Mouse (Mus musculus) CH12.LX (cell line): Measurements from ENCODE around the gene Per1. TPM values are rescaled to one million over a fixed set of nuclear protein-coding genes. Genes with fewer than 3 reads are reported as not detected.
A peak's percentile ranks its signal among the peaks of the same experiment; 100 is the strongest.

Experiments
- DNase-seq: peaks from one replicate; pipeline ENCODE4 v3.0.0-alpha.2; 2013; ENCODE audit errors: extremely low read depth
- H3K27ac ChIP-seq: 2 replicates; pipeline ENCODE4 v1.5.1; 2012; ENCODE audit warnings: low read depth, mild to moderate bottlenecking, control low read depth, moderate library complexity; ENCODE audit not compliant: insufficient read depth
- H3K27me3 ChIP-seq: replicated peaks from 2 replicates; pipeline ENCODE3; 2012; ENCODE audit warnings: inconsistent platforms
- H3K36me3 ChIP-seq, 2 experiments: replicated peaks in 1 of 2; 2 replicates each; pipeline versions ENCODE3 to v1.6.1; 2012; ENCODE audit warnings: inconsistent platforms in 1 of 2, low read length in 1 of 2, mild to moderate bottlenecking in 1 of 2, mixed read lengths in 1 of 2, moderate library complexity in 1 of 2; ENCODE audit not compliant: control insufficient read depth in 1 of 2, insufficient read depth in 1 of 2
- H3K4me1 ChIP-seq, 2 experiments: 2 replicates each; pipeline ENCODE4 v1.6.1; 2012; ENCODE audit warnings: inconsistent platforms in 1 of 2, moderate library complexity in 1 of 2; ENCODE audit not compliant: insufficient read depth in 2 of 2, control insufficient read depth in 1 of 2
- H3K4me2 ChIP-seq: 2 replicates; pipeline ENCODE4 v1.6.1; 2012; ENCODE audit warnings: low read depth, mild to moderate bottlenecking, control low read depth; ENCODE audit not compliant: poor library complexity, insufficient read depth, severe bottlenecking
- H3K4me3 ChIP-seq, 3 experiments: fragments of 150-350 bp in 1 of 3; sonication (generic) in 1 of 3; replicated peaks in 1 of 3; 2 replicates each; pipeline versions ENCODE3 to v1.5.1; 2011 to 2012; ENCODE audit warnings: low read depth in 2 of 3, low read length in 2 of 3, mild to moderate bottlenecking in 2 of 3, moderate library complexity in 2 of 3, control low read depth in 1 of 3, improper control_type of control experiment in 1 of 3, inconsistent platforms in 1 of 3, mixed read lengths in 1 of 3; ENCODE audit not compliant: poor library complexity in 1 of 3
- H3K79me2 ChIP-seq: replicated peaks from 2 replicates; pipeline ENCODE4 v1.6.1; 2012; ENCODE audit warnings: mild to moderate bottlenecking, moderate library complexity; ENCODE audit not compliant: control insufficient read depth, poor library complexity, insufficient read depth, severe bottlenecking; ENCODE audit errors: extremely low read depth
- H3K9ac ChIP-seq: 2 replicates; pipeline ENCODE4 v1.6.1; 2012; ENCODE audit warnings: low read depth, mild to moderate bottlenecking, control low read depth, moderate library complexity; ENCODE audit not compliant: insufficient read depth
- H3K9me3 ChIP-seq: replicated peaks from 2 replicates; pipeline ENCODE3; 2012; ENCODE audit warnings: low read length, inconsistent platforms, mixed read lengths
- BHLHE40 ChIP-seq: IDR thresholded peaks from 2 replicates; pipeline ENCODE4 v1.6.1; 2011; ENCODE audit warnings: mild to moderate bottlenecking, low read depth, low read length, improper control_type of control experiment
- CHD1 ChIP-seq: IDR thresholded peaks from 2 replicates; pipeline ENCODE4 v1.6.1; 2012; ENCODE audit warnings: low read depth, low read length, improper control_type of control experiment, inconsistent platforms
- CHD2 ChIP-seq: IDR thresholded peaks from 2 replicates; pipeline ENCODE4 v1.6.1; 2011; ENCODE audit warnings: low read length, improper control_type of control experiment
- CTCF ChIP-seq, 2 experiments: IDR thresholded peaks in 1 of 2; conservative IDR thresholded peaks in 1 of 2; 2 replicates each; pipeline ENCODE4 v1.5.1; 2011 to 2012; ENCODE audit warnings: low read depth in 2 of 2, low read length in 2 of 2, improper control_type of control experiment in 1 of 2, inconsistent platforms in 1 of 2, mild to moderate bottlenecking in 1 of 2, moderate library complexity in 1 of 2
- E2F4 ChIP-seq: IDR thresholded peaks from 2 replicates; pipeline ENCODE4 v1.6.1; 2011; ENCODE audit warnings: low read depth, low read length, improper control_type of control experiment; ENCODE audit not compliant: insufficient replicate concordance
- ELF1 ChIP-seq: IDR thresholded peaks from 2 replicates; pipeline ENCODE4 v1.6.1; 2014; ENCODE audit warnings: low read depth, mild to moderate bottlenecking, inconsistent platforms, low read length, improper control_type of control experiment
- EP300 ChIP-seq: IDR thresholded peaks from 2 replicates; pipeline ENCODE4 v1.6.1; 2011; ENCODE audit warnings: low read length, improper control_type of control experiment
- ETS1 ChIP-seq: conservative IDR thresholded peaks from 2 replicates; pipeline ENCODE4 v1.6.1; 2012; ENCODE audit warnings: low read depth, mild to moderate bottlenecking, inconsistent platforms, low read length, improper control_type of control experiment, moderate library complexity
- GABPA ChIP-seq: IDR thresholded peaks from 2 replicates; pipeline ENCODE4 v1.6.1; 2012; ENCODE audit warnings: low read depth, low read length, improper control_type of control experiment, inconsistent platforms; ENCODE audit not compliant: insufficient replicate concordance
- HCFC1 ChIP-seq: IDR thresholded peaks from 2 replicates; pipeline ENCODE4 v1.6.1; 2012; ENCODE audit warnings: low read depth, mild to moderate bottlenecking, inconsistent platforms, low read length, improper control_type of control experiment
- IRF4 ChIP-seq: IDR thresholded peaks from 2 replicates; pipeline ENCODE4 v1.6.1; 2014; ENCODE audit warnings: low read depth, mild to moderate bottlenecking, inconsistent platforms, low read length, improper control_type of control experiment
- JUN ChIP-seq: IDR thresholded peaks from 2 replicates; pipeline ENCODE4 v1.6.1; 2011; ENCODE audit warnings: low read depth, mild to moderate bottlenecking, low read length, improper control_type of control experiment, moderate library complexity; ENCODE audit not compliant: insufficient read depth
- JUND ChIP-seq: conservative IDR thresholded peaks from 2 replicates; pipeline ENCODE4 v1.6.1; 2011; ENCODE audit warnings: low read depth, low read length, improper control_type of control experiment
- MAFK ChIP-seq: IDR thresholded peaks from 2 replicates; pipeline ENCODE4 v1.6.1; 2011; ENCODE audit warnings: low read length, improper control_type of control experiment; ENCODE audit not compliant: insufficient replicate concordance
- MAX ChIP-seq: IDR thresholded peaks from 2 replicates; pipeline ENCODE4 v1.6.1; 2011; ENCODE audit warnings: low read length, improper control_type of control experiment
- MEF2A ChIP-seq: IDR thresholded peaks from 2 replicates; pipeline ENCODE4 v1.6.1; 2014; ENCODE audit warnings: low read depth, mild to moderate bottlenecking, inconsistent platforms, low read length, improper control_type of control experiment, borderline replicate concordance
- MYC ChIP-seq: IDR thresholded peaks from 2 replicates; pipeline ENCODE4 v1.6.1; 2011; ENCODE audit warnings: low read depth, mild to moderate bottlenecking, improper control_type of control experiment, low read length
- NELFE ChIP-seq: IDR thresholded peaks from 2 replicates; pipeline ENCODE4 v1.6.1; 2011; ENCODE audit warnings: low read depth, low read length, improper control_type of control experiment
- NRF1 ChIP-seq: IDR thresholded peaks from 2 replicates; pipeline ENCODE4 v1.6.1; 2014; ENCODE audit warnings: low read depth, mild to moderate bottlenecking, inconsistent platforms, low read length, improper control_type of control experiment, moderate library complexity
- PAX5 ChIP-seq: IDR thresholded peaks from 2 replicates; pipeline ENCODE4 v1.6.1; 2012; ENCODE audit warnings: low read length, inconsistent platforms, mixed read lengths
- POLR2A ChIP-seq: IDR thresholded peaks from 2 replicates; pipeline ENCODE4 v1.6.1; 2011; ENCODE audit warnings: low read depth, mild to moderate bottlenecking, improper control_type of control experiment, low read length
- POLR2AphosphoS2 ChIP-seq: IDR thresholded peaks from 2 replicates; pipeline ENCODE4 v1.6.1; 2011; ENCODE audit warnings: low read depth, low read length, improper control_type of control experiment
- RAD21 ChIP-seq: IDR thresholded peaks from 2 replicates; pipeline ENCODE4 v1.6.1; 2011; ENCODE audit warnings: low read depth, mild to moderate bottlenecking, low read length, improper control_type of control experiment, moderate library complexity
- RCOR1 ChIP-seq: conservative IDR thresholded peaks from 2 replicates; pipeline ENCODE4 v1.6.1; 2012; ENCODE audit warnings: low read depth, mild to moderate bottlenecking, inconsistent platforms, low read length, improper control_type of control experiment
- SIN3A ChIP-seq: IDR thresholded peaks from 2 replicates; pipeline ENCODE4 v1.6.1; 2012; ENCODE audit warnings: low read length, improper control_type of control experiment, inconsistent platforms
- SMC3 ChIP-seq: IDR thresholded peaks from 2 replicates; pipeline ENCODE4 v1.6.1; 2011; ENCODE audit warnings: low read depth, low read length, improper control_type of control experiment
- TBP ChIP-seq: conservative IDR thresholded peaks from 2 replicates; pipeline ENCODE4 v1.6.1; 2011; ENCODE audit warnings: low read depth, low read length, improper control_type of control experiment
- TCF12 ChIP-seq: IDR thresholded peaks from 2 replicates; pipeline ENCODE4 v1.6.1; 2014; ENCODE audit warnings: low read depth, mild to moderate bottlenecking, inconsistent platforms, low read length, improper control_type of control experiment
- UBTF ChIP-seq: IDR thresholded peaks from 2 replicates; pipeline ENCODE4 v1.6.1; 2012; ENCODE audit warnings: low read depth, mild to moderate bottlenecking, inconsistent platforms, low read length, improper control_type of control experiment, moderate library complexity
- USF1 ChIP-seq: IDR thresholded peaks from 2 replicates; pipeline ENCODE4 v1.6.1; 2014; ENCODE audit warnings: low read depth, mild to moderate bottlenecking, inconsistent platforms, low read length, improper control_type of control experiment
- USF2 ChIP-seq: conservative IDR thresholded peaks from 2 replicates; pipeline ENCODE4 v1.6.1; 2011; ENCODE audit warnings: low read depth, low read length, improper control_type of control experiment
- ZC3H11A ChIP-seq: IDR thresholded peaks from 2 replicates; pipeline ENCODE4 v1.6.1; 2012; ENCODE audit warnings: low read depth, mild to moderate bottlenecking, inconsistent platforms, low read length, improper control_type of control experiment
- ZKSCAN1 ChIP-seq: IDR thresholded peaks from 2 replicates; pipeline ENCODE4 v1.6.1; 2012; ENCODE audit warnings: low read depth, inconsistent platforms, low read length, improper control_type of control experiment, borderline replicate concordance
- ZNF384 ChIP-seq: IDR thresholded peaks from 2 replicates; pipeline ENCODE4 v1.6.1; 2012; ENCODE audit warnings: low read depth, low read length, improper control_type of control experiment, inconsistent platforms
- dilution Hi-C: fragments of 300-500 bp; cut with MboI; formaldehyde crosslinking; loops from 2 replicates; pipeline ENCODE4 v1.14.3; 2020; ENCODE audit warnings: low sequenced_read_pairs; ENCODE audit not compliant: extremely low pct_unique_long_range_greater_than_20kb, extremely low pct_ligation_motif_present
- in situ Hi-C: fragments of 300-500 bp; cut with MboI; formaldehyde crosslinking; loops from 3 replicates; pipeline ENCODE4 v1.14.3; 2019; ENCODE audit warnings: low sequenced_read_pairs, low pct_ligation_motif_present, low pct_unique_long_range_greater_than_20kb, mixed read lengths
- polyA plus RNA-seq: library from polyadenylated mRNA; unstranded; fragments of >175 nt; gene quantifications from 2 replicates; pipeline ENCODE4 v1.2.1, GENCODE M21; 2012; ENCODE audit warnings: low read depth; ENCODE audit not compliant: insufficient read length
- total RNA-seq, 2 experiments: library from RNA; depleted of rRNA; stranded (reverse); fragments of 300-350 nt in 1 of 2; fragments of >200 nt in 1 of 2; gene quantifications; 2 replicates each; pipeline ENCODE4 v1.2.3; 2012 to 2014

The Per1 gene
- total and polyA plus RNA-seq, 3 experiments = 2.8 to 38.3 (median 11.8) TPM

- TF ChIP-seq RAD21 (no peak; the same call in 1 of the 2 replicates), SMC3 (peak; percentile 16; the same call in 1 of the 2 replicates), USF2 (no peak), NRF1 (peak; percentile 33; the same call in 1 of the 2 replicates), BHLHE40 (peak; percentile 89), GABPA (no peak), ELF1 (peak; percentile 68), MEF2A (peak; percentile 52), JUND (peak; percentile 28; the same call in 1 of the 2 replicates), RCOR1 (peak; percentile 90), SIN3A (peak; percentile 83), ZNF384 (no peak), E2F4 (no peak), ZC3H11A (no peak)
- TF ChIP-seq, all 38 proteins: peak for 20
Measured at GRCm38 (mm10) chr11:69117737-69118695, 23.0 kb downstream of the Per1 start (continued).

DNA sequence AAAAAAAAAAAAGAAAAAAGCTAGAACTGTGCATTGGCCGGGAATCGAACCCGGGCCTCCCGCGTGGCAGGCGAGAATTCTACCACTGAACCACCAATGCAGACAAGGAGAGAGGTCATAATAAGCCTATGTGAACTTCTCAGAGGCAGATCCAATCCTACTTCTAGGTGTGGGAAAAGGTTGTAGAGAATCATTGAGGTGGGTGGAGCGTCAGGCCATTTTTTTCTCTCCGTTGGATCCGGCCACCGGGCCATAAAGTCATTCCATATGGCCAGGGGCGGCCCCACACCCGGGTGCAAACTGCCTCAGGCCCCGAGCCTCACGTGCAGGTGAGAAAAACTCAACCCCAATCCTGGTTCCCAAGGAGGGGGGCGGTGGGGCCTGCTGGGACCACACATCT lies 23.7 kb downstream of the Per1 start:
- peak overlapping the region; percentile 37 to 90 (median 62) for H3K4me3 ChIP-seq
- peaks cover 78% of the 10 kb centered on the region for H3K27me3 ChIP-seq
- H3K4me2 ChIP-seq = peak overlapping the region; percentile 89
- H3K27ac ChIP-seq = no peak overlapping the region
- H3K4me1 ChIP-seq = peaks cover 2 to 43% of the 10 kb centered on the region in 2 experiments; a peak in 2 of 4 replicates
- dilution Hi-C loops (no loop called here), in situ Hi-C loops (loop anchor here (5.0 kb wide), 1 partner anchor 56 kb away; no protein-coding TSS in a partner anchor)
- DNase-seq = peak; percentile 90
- H3K36me3 ChIP-seq = no peaks in the 10 kb centered on the region
- H3K79me2 ChIP-seq = no peaks in the 10 kb centered on the region
- peak overlapping the region; percentile 51; the same call in 1 of the 2 replicates for H3K9ac ChIP-seq
- H3K9me3 ChIP-seq = no peaks in the 10 kb centered on the region
- TF ChIP-seq ZC3H11A = no peak
- TF ChIP-seq POLR2A = no peak
- TF ChIP-seq ELF1 = peak; percentile 98
- TF ChIP-seq MYC = no peak
- TF ChIP-seq UBTF = no peak
- peak; percentile 100 for TF ChIP-seq TBP
- TF ChIP-seq ZNF384 = peak; percentile 92
- TF ChIP-seq GABPA = no peak
- TF ChIP-seq IRF4 = peak; percentile 47; the same call in 1 of the 2 replicates
- no peak for TF ChIP-seq ZKSCAN1
- no peak for TF ChIP-seq USF2
- TF ChIP-seq NELFE = no peak
- no peak for TF ChIP-seq PAX5
- no peak for TF ChIP-seq POLR2AphosphoS2
- TF ChIP-seq CHD2 = no peak
- no peak for TF ChIP-seq RAD21
- TF ChIP-seq USF1 = no peak
- TF ChIP-seq EP300 = no peak
- TF ChIP-seq MEF2A = no peak
- TF ChIP-seq HCFC1 = no peak
- no peak for TF ChIP-seq JUND
- no peak for TF ChIP-seq TCF12
- no peak for TF ChIP-seq RCOR1
- no peak for TF ChIP-seq ETS1
- no peak for TF ChIP-seq MAX
- peak; percentile 96 for TF ChIP-seq MAFK
- no peak for TF ChIP-seq CHD1
- no peak for TF ChIP-seq CTCF (conservative IDR thresholded peaks at IDR 0.05 in 1 of 2, IDR thresholded peaks at IDR 0.05 in 1 of 2; ENCODE audit: low read depth in 2 of 2, low read length in 2 of 2)
- TF ChIP-seq JUN = no peak
- peak; percentile 85 for TF ChIP-seq BHLHE40
